Mouse (Mus musculus) left cerebral cortex, postnatal 10 days (tissue): Measurements from ENCODE around the gene Kiss1r. TPM values are rescaled to one million over a fixed set of nuclear protein-coding genes. Genes with fewer than 3 reads are reported as not detected.
A peak's percentile ranks its signal among the peaks of the same experiment; 100 is the strongest.
"Not testable (repeated sequence)": the region's sequence is repeated elsewhere in the genome, so short reads cannot be mapped to it uniquely, and the experiment has no call there.

Source experiments
- DNase-seq, 2 experiments: peaks; one replicate each; pipeline ENCODE4 v3.0.0; 2021 to 2022; ENCODE audit warnings: low spot score in 2 of 2, mixed read lengths in 1 of 2; ENCODE audit errors: extremely low spot score in 1 of 2
- intact Hi-C: fragments of 180-260 bp; cut with DNase I; formaldehyde crosslinking; loops from one replicate; pipeline ENCODE4 v1.15.1; 2025
- total RNA-seq, 2 experiments: library from RNA; stranded (reverse); gene quantifications; 2 replicates each; pipeline ENCODE4 v1.2.3; 2021

The Kiss1r gene
- total RNA-seq, 2 experiments from 2014 or later = 6.8 to 8.4 TPM

GRCm38 (mm10) chr10:79955691-79956090 lies 38.9 kb downstream of the Kiss1r start:
- intact Hi-C loops = loop anchor here (10.0 kb wide), 1 partner anchor 121 kb away; no protein-coding TSS in a partner anchor
- no peak for DNase-seq

DNA sequence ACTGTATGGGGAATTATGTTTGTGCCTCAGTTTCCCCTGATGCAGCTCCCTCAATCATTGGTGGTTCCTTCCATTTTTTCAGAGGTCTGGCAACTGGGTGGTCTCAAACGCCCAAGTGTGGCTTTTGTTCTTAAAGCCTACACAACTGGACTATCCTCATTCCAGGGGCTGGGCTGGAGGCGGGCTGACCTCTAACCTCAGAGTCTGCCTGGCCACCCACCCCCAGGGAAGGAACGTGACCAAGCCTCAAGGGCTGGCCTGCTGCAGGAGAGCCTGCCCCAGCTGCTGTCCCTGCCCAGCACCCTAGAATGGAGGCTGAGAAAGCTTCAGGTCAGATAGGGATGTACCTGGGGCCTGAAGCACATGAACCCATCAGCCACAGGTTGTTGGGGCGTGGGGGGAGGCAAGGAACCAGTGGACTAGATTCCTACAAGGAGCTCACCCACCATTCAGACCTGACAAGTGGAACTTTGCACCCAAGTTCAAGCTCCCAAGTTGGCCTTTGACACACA lies 39.9 kb downstream of the Kiss1r start:
- DNase-seq = no peak
- intact Hi-C loops = loop anchor here (10.0 kb wide), 1 partner anchor 122 kb away; no protein-coding TSS in a partner anchor

- intact Hi-C loops = loop anchor here (1.0 to 10.0 kb wide), 2 partner anchors 33 to 123 kb away; no protein-coding TSS in a partner anchor
- peak; percentile 62 to 86 for DNase-seq
Observed at GRCm38 (mm10) chr10:79958140-79958816, 41.5 kb downstream of the Kiss1r start.

DNA sequence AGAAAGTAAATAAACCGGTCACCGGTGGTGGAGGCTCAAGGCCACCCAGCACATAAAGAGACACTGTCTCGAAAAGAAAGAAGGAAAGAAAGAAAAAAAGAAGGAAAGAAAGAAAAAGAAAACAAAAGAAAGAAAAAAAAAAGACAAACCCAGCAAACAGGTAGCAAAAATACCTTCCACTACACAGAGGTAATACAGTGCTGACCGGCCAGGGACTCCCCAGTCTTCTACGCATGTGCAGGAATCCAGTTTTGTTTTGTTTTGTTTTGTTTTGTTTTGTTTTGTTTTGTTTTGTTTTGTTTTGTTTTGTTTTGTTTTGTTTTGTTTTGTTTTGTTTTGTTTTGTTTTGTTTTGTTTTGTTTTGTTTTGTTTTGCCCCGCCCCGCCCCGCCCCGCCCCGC lies 42.6 kb downstream of the Kiss1r start:
- not testable (repeated sequence) for DNase-seq
- intact Hi-C loops = loop anchor here (10.0 kb wide), 1 partner anchor 125 kb away; no protein-coding TSS in a partner anchor

GRCm38 (mm10) chr10:79959847-79960601 lies 43.3 kb downstream of the Kiss1r start, which contains the start of gene Wdr18:
Gene Wdr18 (plus strand): TSS chr10:79960152.
- intact Hi-C loops = loop anchor here (10.0 kb wide), 1 partner anchor 125 kb away; no protein-coding TSS in a partner anchor
- peak; percentile 97 to 99 for DNase-seq

- no peak for DNase-seq
- intact Hi-C loops = no loop called here
Observed at GRCm38 (mm10) chr10:79960671-79961294, 44.0 kb downstream of the Kiss1r start.

GRCm38 (mm10) chr10:79964727-79965126 lies 48.0 kb downstream of the Kiss1r start:
- DNase-seq = no peak
- intact Hi-C loops = no loop called here

GRCm38 (mm10) chr10:79965325-79965724 lies 48.6 kb downstream of the Kiss1r start:
- intact Hi-C loops = no loop called here
- DNase-seq = no peak

DNA sequence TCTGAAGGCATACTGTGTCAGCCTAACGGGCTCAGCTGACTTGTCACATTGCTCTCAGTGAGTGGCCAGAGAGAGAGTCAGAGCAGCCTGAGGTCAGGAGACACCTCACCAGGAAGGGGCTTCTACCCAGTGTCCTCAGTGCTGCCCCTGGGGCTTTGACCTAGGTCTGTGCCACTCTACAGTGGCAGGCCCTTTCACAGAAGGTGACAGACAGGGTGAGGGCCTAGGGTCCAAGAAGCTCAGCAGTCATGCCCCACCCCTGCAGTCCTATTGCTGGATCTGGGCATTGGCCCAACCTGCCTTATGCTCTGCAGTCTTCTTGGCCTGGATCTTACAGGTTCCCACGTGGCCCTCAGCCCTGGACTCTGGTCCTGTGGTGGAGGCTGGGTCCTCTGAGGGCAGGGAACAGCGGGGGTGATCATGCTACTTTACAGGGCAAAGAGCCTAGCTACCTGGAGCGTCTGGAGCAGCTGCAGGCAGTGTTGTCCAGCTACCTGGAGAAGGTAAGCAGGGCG lies 50.2 kb downstream of the Kiss1r start:
- no peak for DNase-seq
- intact Hi-C loops = no loop called here

DNA sequence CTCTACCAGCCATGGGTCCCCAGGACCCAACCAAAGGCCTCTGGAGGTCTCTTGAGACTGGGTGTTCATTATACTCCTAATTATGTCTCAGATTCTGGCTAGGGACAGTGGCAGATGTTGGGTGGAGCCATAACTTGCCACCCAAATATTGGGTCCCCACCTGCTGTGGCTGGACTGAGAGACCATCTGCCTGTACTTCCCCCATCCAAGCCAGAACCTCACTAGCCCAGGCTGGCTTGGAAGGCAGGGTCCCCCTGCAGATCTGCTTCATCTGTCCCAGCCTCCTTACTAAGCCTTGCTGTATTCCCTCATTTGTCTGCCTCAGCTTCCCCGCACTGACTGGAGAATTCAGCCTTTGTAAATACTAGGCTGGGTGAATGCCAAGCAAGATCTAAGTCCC lies 51.4 kb downstream of the Kiss1r start:
- intact Hi-C loops = no loop called here
- DNase-seq = no peak

DNA sequence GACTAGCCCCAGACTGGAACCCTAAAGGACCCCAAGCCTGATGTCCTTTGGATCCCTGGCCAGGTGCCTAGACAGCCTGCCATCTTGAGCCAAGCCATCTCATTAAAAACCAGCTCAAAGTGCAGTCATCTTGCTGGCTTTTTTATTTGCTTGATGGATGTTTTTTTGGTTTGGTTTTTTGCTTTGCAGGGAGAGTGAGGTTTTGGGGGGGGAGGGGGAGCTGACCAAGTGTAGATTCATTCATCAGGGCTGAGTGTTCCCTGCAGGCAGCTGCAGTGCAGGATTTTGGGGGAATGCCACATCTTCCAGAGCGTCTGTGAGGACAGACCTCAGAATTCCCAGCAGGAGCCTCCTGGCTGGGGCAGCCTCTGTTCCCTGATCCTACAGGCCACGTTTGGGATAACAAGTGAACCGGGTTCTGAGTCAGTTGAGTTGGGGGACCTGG lies 52.4 kb downstream of the Kiss1r start:
- intact Hi-C loops = no loop called here
- no peak for DNase-seq

GRCm38 (mm10) chr10:79970415-79971182 lies 53.8 kb downstream of the Kiss1r start, which contains the start of gene Grin3b:
Gene Grin3b (plus strand): TSS chr10:79970715.
- DNase-seq = no peak

DNA sequence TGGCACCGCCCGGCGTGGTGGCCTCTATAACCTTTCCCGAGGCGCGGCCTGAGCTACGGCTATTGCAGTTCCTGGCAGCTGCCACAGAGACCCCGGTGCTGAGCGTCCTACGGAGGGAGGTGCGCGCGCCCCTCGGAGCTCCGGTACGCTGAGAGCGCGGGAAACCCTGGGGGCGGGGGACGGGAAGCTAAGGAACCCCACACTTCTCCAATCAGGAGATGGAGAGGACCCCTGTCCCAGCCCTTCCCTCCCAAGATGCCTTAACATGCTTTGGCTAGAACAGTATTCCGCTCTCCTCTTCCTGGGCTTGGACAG lies 54.4 kb downstream of the Kiss1r start:
- no peak for DNase-seq
- intact Hi-C loops = no loop called here

More at GRCm38 (mm10) chr10:79970415-79971182, 53.8 kb downstream of the Kiss1r start, which contains the start of gene Grin3b:
- intact Hi-C loops = no loop called here

Other genes with a start within 250 kb of the Kiss1r start
- 10 to 100 TPM; 69.6 to 72.6 TPM for gene Tpgs1, start 247.6 kb upstream of the Kiss1r start, total RNA-seq
- 10 to 100 TPM; 64.9 to 66.8 TPM for gene Cdc34, start 234.8 kb upstream of the Kiss1r start, total RNA-seq
- 1 to 10 TPM; 1.2 to 1.5 TPM for gene Gzmm, start 228.0 kb upstream of the Kiss1r start, total RNA-seq
- gene Bsg, start 212.5 kb upstream of the Kiss1r start, total RNA-seq = 100 to 1,000 TPM; 697 to 706 TPM
- gene Hcn2, start 200.3 kb upstream of the Kiss1r start, total RNA-seq = 10 to 100 TPM; 75.5 to 80.0 TPM
- 10 to 100 TPM; 40.1 to 43.7 TPM for gene Polrmt, start 170.4 kb upstream of the Kiss1r start, total RNA-seq
- 1 to 10 TPM; 1.9 to 3.0 TPM for gene Fgf22, start 161.9 kb upstream of the Kiss1r start, total RNA-seq
- 10 to 100 TPM; 90.7 to 95.8 TPM for gene Rnf126, start 150.0 kb upstream of the Kiss1r start, total RNA-seq
- gene Fstl3, start 139.7 kb upstream of the Kiss1r start, total RNA-seq = 1 to 10 TPM; 1.7 to 2.6 TPM
- gene Prss57, start 126.0 kb upstream of the Kiss1r start, total RNA-seq = under 1 TPM; 0.32 to 0.54 TPM
- 100 to 1,000 TPM; 430 to 432 TPM for gene Palm, start 123.4 kb upstream of the Kiss1r start, total RNA-seq
- under 1 TPM; 0.30 to 0.51 TPM for gene Misp, start 96.0 kb upstream of the Kiss1r start, total RNA-seq
- gene Ptbp1, start 62.5 kb upstream of the Kiss1r start, total RNA-seq = 10 to 100 TPM; 58.2 to 62.2 TPM
- gene Prtn3, start 42.5 kb upstream of the Kiss1r start, total RNA-seq = 1 to 10 TPM; 4.5 to 5.2 TPM
- gene Plppr3, start 42.3 kb upstream of the Kiss1r start, total RNA-seq = 100 to 1,000 TPM; 135 to 142 TPM
- not detected for gene Elane, start 30.7 kb upstream of the Kiss1r start, total RNA-seq
- gene Cfd, start 26.1 kb upstream of the Kiss1r start, total RNA-seq = not detected
- gene Med16, start 8.0 kb upstream of the Kiss1r start, total RNA-seq = 10 to 100 TPM; 55.4 to 61.9 TPM
- not detected for gene Gm26602, start 6.1 kb upstream of the Kiss1r start, total RNA-seq
- 100 to 1,000 TPM; 389 to 406 TPM for gene R3hdm4, start 4.2 kb downstream of the Kiss1r start, total RNA-seq
- 1 to 10 TPM; 6.0 to 7.1 TPM for gene Arid3a, start 10.1 kb downstream of the Kiss1r start, total RNA-seq
- 10 to 100 TPM; 46.2 to 49.9 TPM for gene Wdr18, start 43.2 kb downstream of the Kiss1r start, total RNA-seq
- under 1 TPM; 0.24 to 0.28 TPM for gene Grin3b, start 53.7 kb downstream of the Kiss1r start, total RNA-seq
- gene Tmem259, start 67.4 kb downstream of the Kiss1r start, total RNA-seq = 100 to 1,000 TPM; 136 TPM
- gene Cnn2, start 71.6 kb downstream of the Kiss1r start, total RNA-seq = 10 to 100 TPM in 1 of 2 experiments, 1 to 10 TPM in 1; 8.9 to 12.4 TPM
- gene Abca7, start 79.5 kb downstream of the Kiss1r start, total RNA-seq = 1 to 10 TPM; 8.5 to 9.8 TPM
- 1 to 10 TPM; 3.3 to 4.5 TPM for gene Arhgap45, start 99.7 kb downstream of the Kiss1r start, total RNA-seq
- gene Polr2e, start 122.8 kb downstream of the Kiss1r start, total RNA-seq = 10 to 100 TPM; 64.1 to 66.0 TPM
- 100 to 1,000 TPM; 436 to 469 TPM for gene Gpx4, start 130.2 kb downstream of the Kiss1r start, total RNA-seq
- gene Sbno2, start 188.6 kb downstream of the Kiss1r start, total RNA-seq = 10 to 100 TPM; 20.4 to 21.2 TPM
- gene Stk11, start 198.8 kb downstream of the Kiss1r start, total RNA-seq = 10 to 100 TPM; 81.6 to 93.4 TPM
- 100 to 1,000 TPM; 342 to 379 TPM for gene Atp5d, start 221.7 kb downstream of the Kiss1r start, total RNA-seq
- 100 to 1,000 TPM; 394 to 415 TPM for gene Cbarp, start 223.9 kb downstream of the Kiss1r start, total RNA-seq
- 100 to 1,000 TPM in 1 of 2 experiments, 10 to 100 TPM in 1; 92.6 to 103 TPM for gene Midn, start 231.3 kb downstream of the Kiss1r start, total RNA-seq
- 100 to 1,000 TPM; 138 to 151 TPM for gene Cirbp, start 249.0 kb downstream of the Kiss1r start, total RNA-seq